Mouse (Mus musculus): ENCODE data around the gene Plekha6.
A peak's percentile ranks its signal among the peaks of the same experiment; 100 is the strongest.

Gene Plekha6

DNA sequence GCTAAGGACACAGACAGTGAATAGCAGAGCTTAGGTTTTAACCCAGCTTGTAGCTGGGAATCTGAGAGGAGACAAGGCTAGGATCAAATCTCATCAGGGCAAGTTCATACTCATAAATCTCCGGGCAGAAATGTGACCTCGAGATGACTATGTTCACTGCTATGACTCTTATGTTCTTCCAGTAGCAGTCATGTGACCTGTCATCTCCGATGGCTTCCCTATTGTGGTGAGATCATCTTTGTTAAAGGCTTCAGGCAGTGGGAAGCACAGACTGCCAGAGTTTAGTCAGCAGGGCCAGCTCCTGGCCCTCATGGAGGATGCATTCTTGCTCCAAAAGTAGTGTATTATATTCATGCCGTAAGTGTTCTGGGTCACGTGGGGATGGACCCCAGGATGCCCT is 113.0 kb downstream of the Plekha6 start:
- no peak for DNase-seq (ENCODE audit: low spot score)

DNA sequence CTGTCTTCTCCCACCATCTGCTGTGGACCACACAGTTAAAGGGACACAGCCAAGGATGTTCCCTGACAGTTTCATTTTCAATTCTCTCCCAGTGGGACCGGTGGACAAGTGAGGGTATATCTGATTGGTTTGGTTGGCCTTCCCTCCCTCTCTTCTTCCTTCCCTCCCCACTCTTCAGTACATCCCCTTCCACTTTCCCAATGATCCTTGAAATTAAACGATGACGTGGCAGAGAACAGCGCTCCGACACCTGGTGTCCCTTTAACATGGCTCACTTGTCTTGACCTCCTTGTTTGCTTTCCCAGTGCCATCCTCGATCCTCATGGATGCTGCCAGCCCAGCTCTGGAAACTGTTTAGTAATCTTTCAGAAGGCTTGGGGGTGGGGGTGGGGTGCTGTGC is 114.5 kb downstream of the Plekha6 start:
- no peak for DNase-seq (ENCODE audit: low spot score)

DNA sequence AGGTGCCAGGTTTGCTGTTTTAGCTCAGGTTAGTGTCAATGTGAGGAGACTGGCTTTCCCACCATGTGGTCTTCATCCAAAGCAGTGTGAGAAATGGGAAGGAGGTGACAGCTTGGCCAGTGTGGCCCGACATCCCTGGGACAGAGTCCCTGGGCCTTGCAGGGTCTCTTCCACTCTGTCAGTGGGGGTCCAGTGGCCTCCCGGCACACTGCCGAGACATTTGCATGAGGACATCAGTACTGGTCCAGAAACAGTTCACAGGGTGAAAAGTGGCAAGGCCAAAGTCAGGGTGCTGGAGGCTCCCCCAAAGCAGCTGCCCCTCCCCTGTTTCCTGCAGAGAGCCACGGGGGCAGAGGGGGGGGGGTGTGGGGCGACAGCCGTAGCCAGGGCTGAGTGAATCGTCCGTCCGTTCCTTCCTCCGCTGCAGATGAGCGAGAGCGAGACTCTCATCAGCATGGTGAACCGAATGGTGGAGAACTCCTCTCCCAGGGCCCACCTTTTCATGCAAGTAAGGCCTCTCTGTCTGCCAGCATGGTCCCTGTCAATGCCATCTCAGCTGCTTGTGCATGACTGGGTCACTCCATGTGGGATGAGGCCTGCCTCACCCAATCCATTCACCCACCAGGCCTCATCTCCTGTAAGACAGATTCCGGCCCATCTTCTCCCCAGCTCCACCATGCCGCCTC is 115.1 kb downstream of the Plekha6 start:
- DNase-seq (ENCODE audit: low spot score), result no peak

DNA sequence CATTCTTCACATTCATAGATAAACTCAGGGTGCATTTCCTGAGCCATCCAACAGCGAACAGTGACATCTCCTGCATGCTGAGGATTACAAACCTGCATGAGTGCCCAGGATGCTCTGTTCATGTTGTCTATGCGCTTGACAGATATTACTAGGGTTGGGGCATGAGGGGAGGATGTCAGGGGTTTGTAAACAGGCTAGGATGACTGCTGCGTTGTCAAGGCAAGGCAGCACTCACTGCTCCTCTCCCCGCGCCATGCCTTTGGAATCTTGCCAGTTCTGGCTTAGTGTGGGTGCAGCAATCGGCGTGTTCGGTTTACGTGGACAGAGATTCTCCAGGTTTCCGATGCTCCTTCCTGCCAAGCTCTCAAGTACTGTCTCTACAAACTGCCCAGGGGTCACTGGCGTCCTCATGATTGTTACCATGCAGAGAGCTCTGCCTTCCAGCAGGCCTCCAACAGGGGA is 115.7 kb downstream of the Plekha6 start:
- peak; percentile 37 for DNase-seq (ENCODE audit: low spot score)

DNA sequence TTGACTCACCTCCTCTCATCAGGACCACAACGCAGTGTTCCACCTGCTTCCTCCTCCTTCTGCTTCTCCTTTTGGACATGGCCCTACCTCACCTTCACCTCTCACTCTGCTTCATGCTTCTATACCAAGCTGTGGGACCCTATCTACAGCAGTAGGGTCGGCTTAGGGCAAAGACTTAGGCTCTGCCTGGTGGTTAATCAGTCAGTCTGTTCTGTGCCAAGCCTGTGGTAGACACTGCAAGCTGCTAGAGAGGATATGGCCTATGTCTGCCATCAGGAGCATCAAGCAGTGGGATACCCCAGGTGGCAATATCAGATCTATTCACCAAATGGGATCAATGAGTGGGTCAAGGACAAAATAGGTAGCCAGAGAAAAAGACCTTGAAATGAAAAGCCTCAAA is 116.5 kb downstream of the Plekha6 start:
- DNase-seq (ENCODE audit: low spot score), result no peak

DNA sequence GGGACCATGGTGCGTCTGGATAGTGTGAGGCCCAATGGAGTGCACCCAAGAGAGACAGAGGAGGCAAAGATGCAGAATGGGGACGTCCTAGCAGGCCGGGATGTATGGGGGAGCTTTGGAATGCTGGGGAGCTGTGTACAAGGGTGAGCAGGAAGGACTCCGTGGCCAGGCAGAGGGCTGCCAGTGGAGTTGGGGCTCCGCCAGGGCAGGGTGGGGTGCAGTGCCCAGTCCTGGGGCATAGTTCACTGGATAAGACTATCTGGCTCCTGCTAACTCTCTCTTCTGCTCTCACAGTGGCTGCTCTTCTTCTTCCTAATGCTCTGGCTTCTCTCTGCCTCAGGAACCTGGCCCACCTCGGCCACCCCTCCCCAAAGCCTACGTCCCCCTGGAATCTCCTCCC is 121.9 kb downstream of the Plekha6 start:
- DNase-seq (ENCODE audit: low spot score), result no peak

DNA sequence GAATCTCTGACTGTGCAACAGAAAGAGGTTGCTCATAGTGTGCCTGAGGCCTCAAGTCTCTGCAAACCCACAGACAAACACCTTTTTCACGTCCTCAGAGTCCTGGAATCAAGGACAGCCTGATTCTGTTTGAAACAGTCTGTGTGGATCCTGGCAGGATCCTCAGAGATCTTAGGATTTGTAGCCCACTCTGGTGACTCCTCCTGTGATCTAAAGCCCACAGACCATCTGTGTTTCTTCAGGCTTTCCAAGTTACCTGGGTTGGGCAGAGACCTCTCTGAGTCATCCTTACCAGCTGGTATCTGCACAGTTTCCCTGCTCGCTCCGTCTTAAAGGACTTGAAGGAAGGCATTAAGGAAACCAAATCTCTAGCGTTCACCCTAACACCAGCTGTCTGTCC is 123.0 kb downstream of the Plekha6 start:
- DNase-seq (ENCODE audit: low spot score), result no peak

DNA sequence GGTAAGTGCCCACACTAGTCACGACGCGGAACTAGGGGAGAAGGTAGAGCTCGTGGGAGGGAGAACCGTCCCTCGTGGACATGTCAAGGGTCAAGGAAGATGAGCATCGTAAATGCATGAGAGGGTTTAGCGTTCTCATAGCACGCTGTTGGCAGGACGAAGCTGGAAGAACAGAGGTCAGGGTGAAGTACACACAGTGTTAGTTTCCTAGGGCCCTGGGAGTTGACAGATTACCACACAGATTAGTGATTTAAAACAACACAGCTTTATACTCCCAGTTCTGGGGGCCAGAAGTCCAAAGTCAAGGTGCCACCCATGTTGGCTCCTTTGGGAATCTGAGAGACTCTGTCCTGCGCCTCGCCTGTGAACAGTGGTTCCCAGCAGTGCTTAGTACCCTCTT is 123.9 kb downstream of the Plekha6 start:
- no peak for DNase-seq (ENCODE audit: low spot score)

DNA sequence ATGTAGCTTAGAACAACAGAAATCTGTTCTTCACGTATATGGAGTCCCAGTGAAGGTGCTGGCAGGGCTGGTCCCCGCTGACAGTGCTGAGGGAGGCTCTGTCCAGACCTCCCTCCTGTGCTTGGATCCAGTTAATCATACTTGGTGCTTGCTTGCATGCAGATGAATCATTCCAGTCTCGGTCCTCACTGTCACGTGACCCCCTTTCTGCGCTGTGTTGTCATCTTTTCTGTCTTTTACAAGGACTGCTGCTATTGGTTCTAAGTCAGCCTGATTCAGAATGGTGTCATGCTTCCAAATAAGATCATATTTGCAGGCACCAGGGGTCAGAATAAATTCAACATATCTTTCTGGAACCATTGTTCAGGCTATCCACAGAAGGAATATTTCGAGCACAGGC is 127.9 kb downstream of the Plekha6 start:
- no peak for DNase-seq (ENCODE audit: low spot score)

DNA sequence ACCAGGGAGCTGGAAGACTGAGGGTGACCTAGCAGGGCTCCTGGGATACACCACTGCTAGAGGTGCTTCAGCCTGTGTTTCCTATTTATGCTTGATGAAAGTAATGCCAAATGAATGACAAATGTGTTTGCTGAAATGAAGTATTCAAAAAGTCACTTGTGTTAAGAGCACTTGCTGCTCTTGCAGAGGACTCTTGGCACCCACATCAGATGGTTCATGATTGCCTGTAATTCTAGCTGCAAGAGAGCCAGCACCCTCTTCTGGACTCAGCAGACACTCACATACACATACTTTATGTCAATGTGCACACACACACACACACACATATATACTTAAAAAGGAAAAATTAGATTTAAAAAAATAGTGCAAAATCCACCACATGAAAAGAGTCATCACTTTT is 128.6 kb downstream of the Plekha6 start:
- DNase-seq (ENCODE audit: low spot score), result no peak

DNA sequence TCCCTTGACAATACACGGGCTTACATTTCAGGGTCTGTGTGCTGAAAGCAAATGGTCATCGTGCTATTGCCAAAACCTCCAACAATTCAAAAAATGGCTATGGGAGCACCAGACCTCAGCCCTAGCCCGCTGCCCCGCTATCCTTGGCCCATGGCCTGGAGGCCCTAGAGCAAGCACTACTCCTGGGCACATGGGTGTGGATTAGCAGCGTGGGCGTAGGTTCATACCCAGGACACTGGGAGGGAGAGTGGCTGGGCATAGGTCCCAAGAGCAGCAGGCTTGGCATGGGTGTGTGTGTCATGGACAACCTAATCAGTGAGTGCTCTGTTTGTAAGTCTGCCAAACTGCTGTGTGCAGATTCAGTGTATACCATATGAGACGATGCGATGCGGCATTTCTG is 132.4 kb downstream of the Plekha6 start:
- DNase-seq (ENCODE audit: low spot score), result no peak

DNA sequence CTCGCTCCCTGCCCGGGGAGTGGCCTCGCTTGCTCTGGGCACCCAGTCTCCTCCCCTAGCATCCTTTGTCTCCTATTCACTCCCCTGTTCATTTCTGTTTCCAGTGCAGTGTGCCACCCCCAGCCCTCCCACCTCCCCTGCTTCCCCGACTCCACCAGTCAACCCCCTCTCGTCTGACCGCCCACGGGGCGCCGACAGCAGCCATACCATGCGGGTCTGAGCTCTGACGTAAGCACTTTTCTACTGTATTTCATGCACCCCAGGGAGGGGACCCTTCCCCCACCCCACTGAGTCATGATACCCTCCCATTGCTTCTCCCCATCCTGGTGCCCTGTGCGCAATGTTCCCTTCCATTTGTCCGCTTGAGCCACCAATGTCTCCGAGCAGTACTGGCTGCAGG is 134.8 kb downstream of the Plekha6 start:
- no peak for DNase-seq (ENCODE audit: low spot score)

DNA sequence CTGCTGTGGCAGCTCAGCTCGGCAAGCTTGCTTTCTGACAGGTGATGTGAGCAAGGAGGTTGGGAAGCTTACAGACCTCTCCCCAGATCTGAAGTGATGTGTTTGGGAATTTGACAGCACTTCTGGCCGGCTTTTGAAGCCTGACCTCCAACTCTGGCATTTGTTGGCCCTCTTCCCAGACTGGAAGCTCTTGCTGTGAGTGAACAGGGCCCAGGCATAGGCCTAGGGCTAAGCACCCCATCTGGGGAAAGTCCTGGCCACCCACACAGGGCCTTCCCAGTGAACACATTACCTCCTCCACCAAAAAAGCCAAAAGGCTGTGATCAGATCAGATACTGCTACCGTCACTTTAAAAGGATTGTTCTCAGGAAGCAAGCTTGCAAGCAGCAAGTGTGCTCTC is 138.5 kb downstream of the Plekha6 start:
- DNase-seq (ENCODE audit: low spot score), result no peak

DNA sequence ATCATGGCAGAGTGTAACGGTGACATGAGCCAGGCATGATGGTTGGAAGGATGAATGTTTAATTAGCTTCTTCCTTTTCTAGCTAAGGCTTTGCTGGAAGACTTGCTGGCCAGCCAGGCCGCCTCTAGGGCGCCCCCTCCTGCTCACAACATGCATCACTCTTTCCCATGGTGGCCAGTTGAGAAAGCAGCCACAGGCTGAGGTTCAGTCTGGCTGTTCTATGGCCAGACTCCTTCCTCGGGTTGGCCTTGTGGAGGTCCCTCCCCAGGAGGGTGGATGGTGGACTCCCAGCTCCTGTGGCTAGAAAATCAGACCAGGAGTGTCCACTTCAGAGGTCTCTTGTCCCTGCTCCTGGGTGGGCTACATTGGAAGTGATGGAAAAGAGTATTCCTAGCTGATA is 142.8 kb downstream of the Plekha6 start:
- peak; percentile 74 for DNase-seq (ENCODE audit: low spot score)

DNA sequence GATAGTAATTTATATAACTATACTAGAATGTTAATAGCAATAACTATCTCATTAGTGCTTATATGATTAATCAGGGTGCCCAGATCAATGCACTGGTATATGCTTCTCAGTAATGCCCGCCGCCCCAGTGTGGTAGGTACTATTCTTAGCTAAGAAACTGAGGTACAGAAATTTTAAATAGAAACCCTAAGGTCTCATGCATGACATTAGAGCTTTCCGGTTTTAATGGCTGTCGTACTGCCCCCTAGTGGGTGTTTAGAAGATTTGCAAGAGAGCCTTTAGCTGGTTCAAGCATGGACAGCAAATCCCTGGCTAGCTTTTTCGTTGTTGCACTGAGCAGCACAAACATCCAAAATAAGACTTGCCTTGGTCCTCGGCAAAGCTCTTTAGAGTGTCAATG is 143.3 kb downstream of the Plekha6 start:
- peak; percentile 26 for DNase-seq (ENCODE audit: low spot score)

DNA sequence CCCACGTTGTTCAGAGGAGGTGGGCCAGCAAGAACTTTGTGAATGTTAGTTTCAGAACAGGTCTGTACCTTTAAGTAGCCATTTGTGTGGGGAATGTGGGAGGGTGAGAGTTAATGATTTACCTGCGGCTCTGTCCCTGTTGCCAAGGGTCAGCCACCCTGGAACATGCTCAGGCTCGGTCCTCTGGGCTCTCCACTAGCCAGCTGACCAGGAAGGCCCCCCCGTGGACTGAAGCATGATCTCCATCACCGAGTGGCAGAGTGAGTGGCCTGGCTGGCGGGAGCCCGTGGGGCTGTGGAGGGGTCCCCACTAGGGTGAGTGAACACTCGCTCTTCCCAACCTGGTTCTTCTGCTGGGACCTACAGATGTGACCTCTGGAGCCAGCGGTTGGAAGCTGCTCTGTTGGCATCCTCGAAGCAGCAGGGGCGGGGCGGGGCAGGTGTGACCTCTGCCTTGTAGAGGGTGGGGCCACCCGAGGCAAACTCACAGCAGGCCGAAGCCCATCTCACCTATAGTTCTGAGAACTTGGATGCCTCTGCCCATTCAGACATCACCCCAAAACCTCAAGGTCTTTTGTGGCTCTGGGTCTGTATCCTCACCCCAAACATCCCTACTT is 145.8 kb downstream of the Plekha6 start, which contains the start of gene Golt1a:
Gene Golt1a, plus strand, starts transcription at position 149 of the 616 bp plus-strand sequence.
- no peak for DNase-seq (ENCODE audit: low spot score)

DNA sequence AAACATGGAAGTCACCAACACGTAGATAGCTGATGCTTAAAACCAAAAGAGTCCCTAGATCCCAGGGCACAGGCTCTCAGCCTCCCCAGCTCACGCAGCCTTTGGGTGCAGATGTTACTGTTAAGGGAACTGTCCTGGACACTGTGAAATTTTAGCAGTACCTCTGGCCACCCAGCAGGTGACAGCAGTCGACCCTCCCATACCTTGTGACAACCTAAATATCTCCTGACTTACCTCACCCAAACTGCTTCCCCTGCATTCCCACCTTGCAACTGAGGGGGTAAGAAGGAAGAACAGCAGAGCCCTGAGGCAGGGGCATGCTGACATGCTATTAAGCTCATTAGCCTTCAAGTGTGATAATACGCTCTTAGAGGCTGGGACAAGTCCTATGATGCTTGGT is 147.2 kb downstream of the Plekha6 start:
- DNase-seq (ENCODE audit: low spot score), result no peak

DNA sequence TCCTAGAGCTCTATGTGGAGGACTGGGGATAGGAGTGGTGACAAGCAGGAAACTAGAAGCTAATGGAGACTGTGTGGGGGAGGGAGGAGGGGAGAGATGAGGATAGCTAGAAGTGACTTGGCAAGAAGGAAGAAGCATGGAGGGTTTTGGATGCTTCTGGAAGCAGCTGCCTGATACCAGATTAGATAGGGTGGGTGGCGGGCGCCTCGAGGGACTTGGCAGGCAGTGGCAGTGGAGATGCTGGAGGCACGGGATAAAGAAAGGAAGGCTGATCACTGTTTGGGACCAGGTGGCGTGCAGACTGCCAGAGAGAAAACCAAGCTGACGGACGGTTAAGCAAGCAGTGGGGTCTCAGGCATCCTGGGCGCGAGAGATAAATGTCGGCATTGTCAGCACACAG is 147.9 kb downstream of the Plekha6 start:
- DNase-seq (ENCODE audit: low spot score), result peak; percentile 68

DNA sequence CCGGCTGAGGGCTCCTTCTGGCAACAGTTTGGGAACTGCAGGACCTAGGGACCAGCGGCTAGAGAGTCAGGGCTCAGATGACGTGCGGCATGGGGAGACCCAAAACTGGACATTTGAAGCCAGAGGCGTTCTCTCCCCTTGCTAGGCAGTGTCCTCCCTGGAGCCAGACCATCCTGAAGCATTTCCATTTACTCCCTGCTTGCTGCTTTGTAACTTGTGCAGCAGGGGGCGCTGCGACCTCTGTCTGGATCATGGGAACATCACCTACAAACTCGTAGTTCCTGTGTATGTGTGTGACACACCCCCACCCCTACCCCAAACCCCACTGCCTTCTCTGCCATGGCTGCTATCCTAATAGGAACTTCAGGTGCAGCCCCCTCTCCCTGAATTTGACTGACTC is 150.4 kb downstream of the Plekha6 start:
- no peak for DNase-seq (ENCODE audit: low spot score)

DNA sequence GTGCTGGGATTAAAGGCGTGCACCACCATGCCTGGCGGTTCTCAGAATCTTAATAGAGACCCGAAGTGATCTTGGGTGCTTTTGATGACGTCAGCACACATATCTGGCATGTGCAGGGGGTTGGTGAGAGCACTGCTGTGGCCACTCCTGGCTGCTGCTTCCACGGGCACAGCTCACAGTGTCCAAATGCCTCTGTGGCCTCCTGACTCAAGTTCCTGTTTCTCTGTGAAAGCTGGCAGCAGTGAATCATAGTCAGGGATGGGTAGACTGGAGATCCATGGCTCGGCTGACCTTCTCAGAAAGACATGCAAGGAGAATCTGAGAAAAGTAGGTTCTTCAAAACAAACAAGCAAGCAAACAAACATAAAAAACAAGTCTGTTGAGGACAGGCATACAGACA is 151.8 kb downstream of the Plekha6 start:
- no peak for DNase-seq (ENCODE audit: low spot score)

DNA sequence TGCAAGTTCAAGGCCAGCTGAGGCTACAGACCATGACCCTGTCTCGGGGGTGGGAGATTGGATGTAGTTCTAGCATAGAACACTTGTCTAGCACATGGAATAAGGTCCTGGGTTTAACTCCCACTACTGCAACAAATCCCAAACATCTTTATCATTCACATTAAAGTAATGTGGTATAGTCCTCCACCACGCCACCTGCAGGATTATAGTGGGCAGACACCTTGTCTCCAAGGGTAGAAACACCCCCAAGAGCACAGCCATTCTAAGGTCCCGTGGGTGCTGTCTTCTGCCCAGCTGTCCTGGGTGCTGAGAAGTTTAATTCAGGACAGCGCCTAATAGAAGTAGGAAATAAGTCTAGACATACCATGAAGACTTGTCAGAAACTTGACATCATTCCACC is 152.6 kb downstream of the Plekha6 start:
- no peak for DNase-seq (ENCODE audit: low spot score)

DNA sequence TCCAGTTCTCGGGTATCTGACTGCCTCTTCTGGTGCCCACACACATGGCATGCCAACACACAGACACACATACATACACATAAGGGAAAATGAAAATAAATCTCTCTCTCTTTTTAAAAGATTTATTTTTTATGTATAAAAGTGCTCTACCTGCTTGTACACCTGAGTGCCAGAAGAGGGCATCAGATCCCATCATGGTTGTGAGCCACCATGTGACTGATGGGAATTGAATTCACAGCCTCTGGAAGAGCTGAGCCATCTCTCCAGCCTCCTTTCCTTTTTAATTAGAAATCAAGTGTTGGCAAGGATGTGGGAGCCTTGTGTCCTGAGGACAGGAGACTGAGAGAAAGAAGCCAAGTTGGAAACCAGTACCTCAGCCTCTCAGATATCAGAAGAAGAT is 153.1 kb downstream of the Plekha6 start:
- DNase-seq (ENCODE audit: low spot score), result no peak

DNA sequence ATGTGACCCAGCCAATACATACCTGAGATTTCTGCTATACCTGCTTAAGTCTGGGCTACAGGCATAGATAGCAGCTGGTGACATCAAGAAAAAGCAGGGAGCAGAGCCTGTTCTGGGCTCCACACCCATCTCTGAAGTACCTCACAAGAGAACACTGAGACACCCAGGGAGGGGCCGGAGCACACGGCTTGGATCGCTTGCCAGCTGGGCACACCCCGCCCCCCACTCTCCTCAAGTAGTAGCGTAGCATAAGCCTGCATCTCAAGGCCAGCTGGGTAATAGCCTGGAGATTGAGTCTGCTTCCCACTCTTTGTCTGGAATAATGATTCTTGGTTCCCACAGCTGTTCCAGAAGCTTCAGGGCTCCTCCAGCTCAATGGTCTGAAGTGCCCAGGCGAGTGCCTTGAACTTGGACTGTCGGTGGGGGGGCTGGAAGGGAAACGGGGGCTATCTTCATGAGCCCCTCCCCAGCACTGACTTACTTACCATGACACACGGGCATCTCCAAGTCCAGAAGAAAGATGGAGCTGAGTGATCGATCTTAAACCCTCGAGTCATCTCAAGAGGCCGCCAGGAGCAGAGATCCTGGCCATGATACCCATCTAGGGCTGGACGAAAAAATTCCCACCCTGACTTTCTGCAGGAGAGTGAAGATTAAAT is 157.4 kb downstream of the Plekha6 start, which contains the start of gene Kiss1:
Gene Kiss1, plus strand, starts transcription at position 609 of the 659 bp plus-strand sequence.
- peak; percentile 35 for DNase-seq (ENCODE audit: low spot score)
